Mouse (Mus musculus) kidney, adult 11 months (tissue): ENCODE measurements around the gene Smoc1.

ENCODE experiments used
- DNase-seq: peaks from one replicate; pipeline ENCODE4 v3.0.0; 2022

Smoc1 gene

GRCm38 (mm10) chr12:81138217-81138616 lies 111.6 kb downstream of the Smoc1 start:
- DNase-seq = no peak

- no peak for DNase-seq
Measured at GRCm38 (mm10) chr12:81139463-81139862, 112.9 kb downstream of the Smoc1 start.

- DNase-seq = no peak
Measured at GRCm38 (mm10) chr12:81140594-81141328, 114.2 kb downstream of the Smoc1 start.

GRCm38 (mm10) chr12:81141329-81141711 lies 114.7 kb downstream of the Smoc1 start:
- DNase-seq = no peak

- no peak for DNase-seq
Measured at GRCm38 (mm10) chr12:81142231-81142630, 115.6 kb downstream of the Smoc1 start.

- DNase-seq = no peak
Measured at GRCm38 (mm10) chr12:81144201-81144600, 117.6 kb downstream of the Smoc1 start.

- DNase-seq = no peak
Measured at GRCm38 (mm10) chr12:81146417-81147180, 120.0 kb downstream of the Smoc1 start.

GRCm38 (mm10) chr12:81147956-81148355 lies 121.3 kb downstream of the Smoc1 start:
- DNase-seq = no peak

GRCm38 (mm10) chr12:81150917-81151316 lies 124.3 kb downstream of the Smoc1 start:
- DNase-seq = no peak

GRCm38 (mm10) chr12:81152082-81152481 lies 125.5 kb downstream of the Smoc1 start:
- DNase-seq = no peak

- no peak for DNase-seq
Measured at GRCm38 (mm10) chr12:81155675-81156074, 129.1 kb downstream of the Smoc1 start.

GRCm38 (mm10) chr12:81156841-81157240 lies 130.2 kb downstream of the Smoc1 start:
- DNase-seq = no peak

GRCm38 (mm10) chr12:81159947-81160346 lies 133.3 kb downstream of the Smoc1 start:
- no peak for DNase-seq

GRCm38 (mm10) chr12:81160425-81160824 lies 133.8 kb downstream of the Smoc1 start:
- no peak for DNase-seq

GRCm38 (mm10) chr12:81160831-81161230 lies 134.2 kb downstream of the Smoc1 start:
- no peak for DNase-seq

GRCm38 (mm10) chr12:81161282-81161681 lies 134.7 kb downstream of the Smoc1 start:
- DNase-seq = no peak

GRCm38 (mm10) chr12:81163131-81163530 lies 136.5 kb downstream of the Smoc1 start:
- DNase-seq = no peak

- DNase-seq = no peak
Measured at GRCm38 (mm10) chr12:81163566-81163965, 137.0 kb downstream of the Smoc1 start.

- no peak for DNase-seq
Measured at GRCm38 (mm10) chr12:81166092-81166491, 139.5 kb downstream of the Smoc1 start.

- no peak for DNase-seq
Measured at GRCm38 (mm10) chr12:81166615-81167014, 140.0 kb downstream of the Smoc1 start.

GRCm38 (mm10) chr12:81167142-81167541 lies 140.5 kb downstream of the Smoc1 start:
- DNase-seq = no peak

GRCm38 (mm10) chr12:81168031-81168430 lies 141.4 kb downstream of the Smoc1 start:
- DNase-seq = no peak

- no peak for DNase-seq
Measured at GRCm38 (mm10) chr12:81168494-81168893, 141.9 kb downstream of the Smoc1 start.

- DNase-seq = no peak
Measured at GRCm38 (mm10) chr12:81170076-81170475, 143.5 kb downstream of the Smoc1 start.
